Mouse (Mus musculus) embryonic facial prominence, embryonic 12.5 days (tissue): ENCODE data around the gene Taf3. TPM values are rescaled to one million over a fixed set of nuclear protein-coding genes. Genes with fewer than 3 reads are reported as not detected.

Experiments
- ATAC-seq: fragments of 200-750 bp; cut with Nextera tagmentation; 2 replicates; pipeline ENCODE4 v1.8.0; 2017; ENCODE audit not compliant: insufficient number of reproducible peaks, insufficient read depth, low FRiP score, low TSS enrichment
- H3K27ac ChIP-seq: fragments of 300-500 bp; sonication (generic); 2 replicates; pipeline ENCODE4 v1.5.1; 2016; ENCODE audit warnings: mild to moderate bottlenecking
- H3K27me3 ChIP-seq: fragments of 300-500 bp; sonication (generic); 2 replicates; pipeline ENCODE4 v1.6.1; 2016; ENCODE audit warnings: mild to moderate bottlenecking, moderate library complexity
- H3K36me3 ChIP-seq: fragments of 300-500 bp; sonication (generic); 2 replicates; pipeline ENCODE4 v1.6.1; 2016; ENCODE audit warnings: mild to moderate bottlenecking
- H3K4me1 ChIP-seq: fragments of 300-500 bp; sonication (generic); 2 replicates; pipeline ENCODE4 v1.6.1; 2016
- H3K4me2 ChIP-seq: fragments of 300-500 bp; sonication (generic); replicated peaks from 2 replicates; pipeline ENCODE4 v1.6.1; 2016; ENCODE audit warnings: mild to moderate bottlenecking, moderate library complexity
- H3K4me3 ChIP-seq: fragments of 300-500 bp; sonication (generic); 2 replicates; pipeline ENCODE4 v1.5.1; 2016; ENCODE audit warnings: mild to moderate bottlenecking
- H3K9ac ChIP-seq: fragments of 300-500 bp; sonication (generic); 2 replicates; pipeline ENCODE4 v1.6.1; 2016; ENCODE audit warnings: mild to moderate bottlenecking, moderate library complexity
- H3K9me3 ChIP-seq: fragments of 300-500 bp; sonication (generic); 2 replicates; pipeline ENCODE4 v1.6.1; 2016; ENCODE audit warnings: mild to moderate bottlenecking, moderate library complexity
- WGBS: fragments of 180-500 bp; shearing (Covaris S2); methylation state at CpG from one replicate; pipeline ENCODE4 v1.1.7; 2016; 5-methylcytosine and 5-hydroxymethylcytosine counted together
- polyA plus RNA-seq: library from polyadenylated mRNA; unstranded; fragments of >200 nt; fragmentation: Nextera tagmentation; extraction: Ambion mirVana; gene quantifications from 2 replicates; pipeline ENCODE4 v1.2.1, GENCODE M21; 2016

Gene Taf3
- polyA plus RNA-seq, 1 experiment from 2014 or later, result 16.0 TPM

DNA sequence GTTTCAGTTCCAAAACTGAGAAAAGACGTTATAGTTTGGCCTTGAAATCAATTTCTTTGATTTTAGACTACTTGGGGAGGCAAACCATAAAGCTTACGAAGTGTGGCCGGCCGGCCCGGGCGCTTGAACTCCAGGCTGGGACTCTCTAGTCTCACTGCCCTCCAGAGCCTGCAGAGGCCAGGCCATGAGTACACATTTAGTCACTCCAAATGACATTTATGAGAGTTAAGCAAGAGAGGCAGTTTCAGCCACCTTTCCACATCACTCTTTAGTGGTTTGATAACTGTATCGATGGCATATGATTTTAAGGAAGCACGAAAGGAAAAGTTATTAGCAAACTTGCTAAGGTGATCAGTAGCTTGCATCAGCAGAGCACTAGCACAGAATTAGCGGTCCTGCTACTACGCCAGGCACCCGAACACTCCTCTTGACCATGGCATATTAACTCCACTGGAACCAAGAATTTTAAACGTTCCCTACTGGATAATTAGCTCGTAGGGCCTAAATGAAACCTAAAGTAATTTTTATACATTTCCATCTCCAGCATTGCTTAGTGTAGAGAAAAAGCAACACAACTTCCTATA is 38.6 kb downstream of the Taf3 start:
- WGBS, result 75% methylated on average over 13 of the region's 13 CpGs
- Histone ChIP-seq H3K9ac (no peak overlapping the region), H3K9me3 (no peaks in the 10 kb centered on the region), H3K4me3 (no peak overlapping the region), H3K27me3 (no peaks in the 10 kb centered on the region), H3K27ac (no peak overlapping the region), H3K4me2 (no peak overlapping the region), H3K36me3 (no peaks in the 10 kb centered on the region), H3K4me1 (no peaks in the 10 kb centered on the region)
- no peak for ATAC-seq

DNA sequence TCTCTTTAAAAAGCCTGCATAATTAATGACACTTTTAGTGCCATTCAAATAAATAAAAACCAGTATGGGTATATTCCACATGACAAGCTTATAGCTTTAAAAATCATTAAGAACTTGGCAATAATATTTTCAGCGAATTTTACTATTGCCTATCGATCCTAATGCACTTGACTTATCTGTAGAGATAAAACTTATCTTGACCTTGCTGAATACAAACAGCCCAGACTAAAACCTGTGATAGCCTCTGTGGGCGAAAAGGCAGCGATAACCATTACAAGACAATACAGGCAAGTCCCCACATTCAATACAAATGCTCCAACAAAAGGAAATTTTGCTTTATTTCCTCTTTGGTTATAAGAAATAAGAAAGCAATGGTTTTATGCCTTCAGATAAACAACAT is 39.8 kb downstream of the Taf3 start:
- H3K9me3 ChIP-seq, result no peaks in the 10 kb centered on the region
- no peak overlapping the region for H3K9ac ChIP-seq
- no peak for ATAC-seq
- peaks cover 2% of the 10 kb centered on the region; the same call in 1 of the 2 replicates for H3K4me1 ChIP-seq
- H3K27ac ChIP-seq, result no peak overlapping the region
- H3K27me3 ChIP-seq, result no peaks in the 10 kb centered on the region
- H3K4me3 ChIP-seq, result no peak overlapping the region
- WGBS, result 86% methylated on average over 4 of the region's 4 CpGs
- H3K4me2 ChIP-seq, result no peak overlapping the region
- H3K36me3 ChIP-seq, result no peaks in the 10 kb centered on the region

DNA sequence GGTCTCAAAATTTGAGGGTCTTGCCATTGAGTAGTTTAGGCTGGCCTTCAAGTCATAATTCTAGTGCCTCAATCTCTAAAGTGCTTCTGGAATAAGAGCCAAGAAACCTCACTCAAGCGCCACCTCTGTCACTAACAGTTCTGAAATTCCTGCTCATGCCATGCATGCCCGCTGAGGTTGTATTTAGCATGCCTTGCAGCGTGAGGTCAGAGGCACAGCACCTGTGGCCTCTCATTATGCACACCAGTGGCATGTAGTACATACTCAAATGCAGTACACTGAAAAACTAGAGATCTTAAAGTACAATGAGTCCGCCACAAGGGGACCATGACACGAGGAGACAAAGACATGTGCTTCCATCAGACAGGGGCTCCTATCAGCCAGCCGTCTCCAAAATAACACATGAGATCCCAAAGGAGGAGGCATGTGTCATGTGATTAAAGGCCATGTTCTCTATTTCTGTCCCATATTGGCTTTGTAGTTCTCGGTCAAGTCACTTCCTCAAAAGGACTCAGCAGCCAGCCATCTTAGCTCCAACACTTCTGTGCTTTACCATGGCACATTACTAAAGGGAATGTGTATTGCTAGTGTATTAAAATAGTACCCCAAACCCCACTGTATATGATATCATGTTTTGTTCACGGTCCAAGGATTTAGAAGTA is 43.3 kb downstream of the Taf3 start:
- H3K4me2 ChIP-seq, result no peak overlapping the region
- 84% methylated on average over 8 of the region's 8 CpGs for WGBS
- peaks cover 6% of the 10 kb centered on the region; the same call in 1 of the 2 replicates for H3K4me1 ChIP-seq
- no peak overlapping the region for H3K9ac ChIP-seq
- no peaks in the 10 kb centered on the region for H3K36me3 ChIP-seq
- no peak overlapping the region for H3K4me3 ChIP-seq
- no peaks in the 10 kb centered on the region for H3K9me3 ChIP-seq
- ATAC-seq, result no peak
- no peaks in the 10 kb centered on the region for H3K27me3 ChIP-seq
- H3K27ac ChIP-seq, result no peak overlapping the region

DNA sequence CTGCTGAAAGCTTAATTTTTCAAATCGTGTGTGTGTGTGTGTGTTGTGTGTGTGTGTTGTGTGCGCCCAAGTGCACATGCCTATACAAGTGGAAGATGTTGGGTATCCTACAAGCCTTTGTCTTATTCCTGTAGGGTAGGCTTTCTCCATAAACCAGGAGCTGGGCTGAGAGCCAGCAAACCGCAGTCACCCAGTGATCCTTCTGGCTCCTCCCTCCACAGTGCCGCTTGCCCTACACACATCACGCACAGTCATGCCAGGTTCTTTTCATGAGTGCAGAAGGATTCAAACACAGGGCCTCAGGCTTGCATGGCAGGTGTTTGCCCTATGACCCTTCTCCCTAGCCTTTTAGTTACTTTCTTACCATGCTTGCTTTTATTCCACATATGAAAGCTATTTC is 45.0 kb downstream of the Taf3 start:
- 87% methylated on average over 5 of the region's 5 CpGs for WGBS
- Histone ChIP-seq H3K27me3 (no peaks in the 10 kb centered on the region), H3K4me3 (no peak overlapping the region), H3K27ac (no peak overlapping the region), H3K9me3 (no peaks in the 10 kb centered on the region), H3K4me2 (no peak overlapping the region), H3K4me1 (peaks cover 6% of the 10 kb centered on the region; the same call in 1 of the 2 replicates), H3K9ac (no peak overlapping the region), H3K36me3 (no peaks in the 10 kb centered on the region)
- ATAC-seq, result no peak

DNA sequence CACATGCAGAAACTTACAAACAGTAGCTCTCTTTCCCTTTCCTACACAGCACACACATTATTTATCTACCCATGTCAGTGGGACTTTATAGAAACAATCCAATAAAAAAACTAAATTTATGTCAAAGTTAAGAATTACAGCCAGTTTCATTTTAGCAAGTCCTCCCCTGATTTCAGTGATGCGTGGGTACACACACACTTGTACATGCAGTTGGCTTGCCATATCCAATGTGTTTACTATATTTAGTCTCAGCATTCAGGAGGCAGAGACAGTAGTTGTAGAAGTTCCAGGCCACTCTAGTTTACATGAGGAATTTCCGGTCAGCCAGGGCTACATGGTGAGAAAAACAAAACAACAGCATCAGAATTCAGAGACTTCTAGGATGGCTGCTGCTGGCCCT is 46.8 kb downstream of the Taf3 start:
- no peak overlapping the region for H3K27ac ChIP-seq
- H3K4me1 ChIP-seq, result peaks cover 6% of the 10 kb centered on the region; the same call in 1 of the 2 replicates
- H3K4me2 ChIP-seq, result no peak overlapping the region
- WGBS, result 85% methylated on average over 2 of the region's 2 CpGs
- H3K36me3 ChIP-seq, result no peaks in the 10 kb centered on the region
- ATAC-seq, result no peak
- H3K27me3 ChIP-seq, result no peaks in the 10 kb centered on the region
- no peak overlapping the region for H3K9ac ChIP-seq
- no peak overlapping the region for H3K4me3 ChIP-seq
- no peaks in the 10 kb centered on the region for H3K9me3 ChIP-seq

DNA sequence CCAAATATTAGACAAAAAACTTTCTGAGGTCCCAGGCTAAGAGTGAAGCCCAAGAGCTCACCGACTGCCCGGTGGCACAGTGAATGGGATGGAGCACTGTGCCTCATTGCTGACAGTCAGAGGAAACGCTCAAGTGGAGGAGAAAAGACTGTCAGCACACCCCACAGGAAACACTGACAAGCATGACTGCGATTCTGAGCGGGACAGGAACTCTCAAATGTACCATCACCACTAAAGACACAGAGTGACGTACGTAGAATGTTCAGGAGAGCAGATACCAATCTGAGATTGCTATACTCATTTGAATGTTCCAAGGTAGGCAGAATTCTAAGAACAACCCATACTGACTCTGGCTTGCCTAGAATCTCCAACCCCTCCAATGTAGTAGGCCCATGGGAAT is 50.9 kb downstream of the Taf3 start:
- H3K27ac ChIP-seq, result no peak overlapping the region
- H3K4me2 ChIP-seq, result no peak overlapping the region
- no peak for ATAC-seq
- WGBS, result 83% methylated on average over 7 of the region's 7 CpGs
- H3K4me3 ChIP-seq, result no peak overlapping the region
- 0 out of 2 replicates have a peak, but pooled peaks cover 2% of the 10 kb centered on the region for H3K4me1 ChIP-seq
- H3K9me3 ChIP-seq, result no peaks in the 10 kb centered on the region
- no peaks in the 10 kb centered on the region for H3K36me3 ChIP-seq
- no peak overlapping the region for H3K9ac ChIP-seq
- no peaks in the 10 kb centered on the region for H3K27me3 ChIP-seq

DNA sequence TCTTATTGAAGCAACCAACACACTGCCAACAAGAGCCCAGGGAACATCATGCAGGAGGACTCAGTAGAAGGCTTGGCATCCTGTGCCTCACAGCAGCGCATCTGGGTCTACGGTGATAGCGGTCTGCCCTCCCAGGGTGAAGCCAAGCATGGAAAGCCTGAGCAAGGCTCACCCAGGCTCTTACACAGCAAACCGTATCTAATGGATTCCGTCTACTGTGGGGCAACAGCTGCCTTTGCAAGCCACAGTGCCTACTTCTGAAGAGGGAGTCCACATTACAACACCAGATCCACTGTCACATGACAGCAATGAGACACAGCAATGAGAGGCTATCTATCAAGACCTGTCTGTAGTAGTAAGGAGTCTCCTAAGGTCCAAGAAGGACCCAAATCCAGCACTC is 52.3 kb downstream of the Taf3 start:
- peak; percentile 28; the same call in 1 of the 2 replicates for ATAC-seq
- Histone ChIP-seq H3K36me3 (no peaks in the 10 kb centered on the region), H3K9ac (no peak overlapping the region), H3K4me1 (0 out of 2 replicates have a peak, but pooled peaks cover 2% of the 10 kb centered on the region), H3K9me3 (no peaks in the 10 kb centered on the region), H3K4me2 (no peak overlapping the region), H3K27ac (no peak overlapping the region), H3K4me3 (no peak overlapping the region), H3K27me3 (no peaks in the 10 kb centered on the region)
- WGBS, result 85% methylated on average over 5 of the region's 5 CpGs

DNA sequence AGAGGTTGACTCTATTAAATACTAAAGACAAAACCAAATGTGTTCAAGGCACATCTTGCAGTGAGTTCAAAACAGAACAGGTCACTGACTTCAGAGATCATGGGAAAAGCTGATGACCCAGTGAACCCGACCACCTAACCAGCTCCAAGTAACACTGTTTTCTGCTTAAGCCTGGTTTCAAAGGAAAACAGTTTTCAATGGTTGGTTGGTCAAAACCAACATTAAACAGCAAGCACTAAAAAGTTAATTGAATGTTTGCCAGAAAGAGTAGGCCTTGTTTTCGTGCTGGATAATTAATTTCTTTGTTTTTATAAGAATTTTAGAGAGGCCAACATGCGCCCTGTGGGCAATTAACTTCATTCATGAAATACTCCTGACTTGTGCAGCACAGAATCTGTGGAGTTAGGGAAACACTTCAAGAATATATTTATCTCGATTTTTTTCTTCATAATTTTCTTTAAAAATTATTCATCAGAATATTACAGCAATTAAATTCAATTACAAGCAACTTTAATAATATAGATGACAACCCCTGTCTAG is 57.6 kb downstream of the Taf3 start:
- 30% methylated on average over 4 of the region's 4 CpGs for WGBS
- no peak overlapping the region for H3K4me2 ChIP-seq
- peaks cover 13% of the 10 kb centered on the region; the same call in 1 of the 2 replicates for H3K4me1 ChIP-seq
- ATAC-seq, result no peak
- no peaks in the 10 kb centered on the region for H3K36me3 ChIP-seq
- no peak overlapping the region for H3K9ac ChIP-seq
- H3K4me3 ChIP-seq, result no peak overlapping the region
- H3K27ac ChIP-seq, result no peak overlapping the region
- no peaks in the 10 kb centered on the region for H3K9me3 ChIP-seq
- no peaks in the 10 kb centered on the region for H3K27me3 ChIP-seq

DNA sequence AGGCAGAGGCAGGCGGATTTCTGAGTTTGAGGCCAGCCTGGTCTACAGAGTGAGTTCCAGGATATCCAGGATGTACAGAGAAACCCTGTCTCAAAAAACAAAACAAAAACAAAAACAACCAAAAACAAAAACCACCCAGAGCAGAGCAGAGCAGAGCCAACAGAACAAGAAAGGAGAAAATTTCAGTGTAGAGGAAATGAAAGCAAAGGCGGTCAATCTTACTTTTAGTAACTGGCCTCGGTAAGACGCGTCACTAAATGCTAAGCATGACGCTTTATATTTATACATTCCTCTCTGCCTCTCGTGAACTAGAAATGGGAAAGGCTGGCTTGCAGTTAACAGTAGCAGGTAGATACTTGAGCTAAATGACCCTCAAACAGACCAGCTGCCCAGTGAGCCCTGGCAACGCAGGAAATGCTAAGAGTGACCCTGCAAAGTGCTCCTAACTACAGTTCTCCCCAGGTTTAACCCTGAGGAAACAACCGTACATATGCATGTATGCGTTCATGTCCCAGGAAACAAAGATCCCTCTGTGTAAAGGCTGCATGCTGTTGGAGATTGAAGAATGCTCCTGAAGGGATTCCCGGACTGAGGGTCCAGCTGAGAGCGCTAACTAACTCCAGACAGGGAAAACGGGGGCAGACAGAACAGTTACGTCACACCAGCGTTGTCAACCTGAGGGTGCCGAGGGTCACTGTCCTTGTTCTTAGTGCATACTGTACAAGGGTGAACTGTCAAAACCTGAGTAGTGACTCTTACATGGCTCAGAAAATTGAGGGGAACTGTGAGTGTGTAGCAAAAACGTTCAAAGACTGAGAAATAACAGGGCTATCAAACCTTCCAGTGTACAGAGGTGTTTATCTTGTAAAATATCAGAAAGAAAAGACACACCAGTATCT is 58.5 kb downstream of the Taf3 start:
- no peaks in the 10 kb centered on the region for H3K27me3 ChIP-seq
- no peak overlapping the region for H3K4me2 ChIP-seq
- H3K27ac ChIP-seq, result no peak overlapping the region
- no peaks in the 10 kb centered on the region for H3K36me3 ChIP-seq
- H3K9me3 ChIP-seq, result no peaks in the 10 kb centered on the region
- H3K4me3 ChIP-seq, result no peak overlapping the region
- peaks cover 13% of the 10 kb centered on the region; the same call in 1 of the 2 replicates for H3K4me1 ChIP-seq
- H3K9ac ChIP-seq, result no peak overlapping the region
- 39% methylated on average over 17 of the region's 17 CpGs for WGBS
- ATAC-seq, result no peak

DNA sequence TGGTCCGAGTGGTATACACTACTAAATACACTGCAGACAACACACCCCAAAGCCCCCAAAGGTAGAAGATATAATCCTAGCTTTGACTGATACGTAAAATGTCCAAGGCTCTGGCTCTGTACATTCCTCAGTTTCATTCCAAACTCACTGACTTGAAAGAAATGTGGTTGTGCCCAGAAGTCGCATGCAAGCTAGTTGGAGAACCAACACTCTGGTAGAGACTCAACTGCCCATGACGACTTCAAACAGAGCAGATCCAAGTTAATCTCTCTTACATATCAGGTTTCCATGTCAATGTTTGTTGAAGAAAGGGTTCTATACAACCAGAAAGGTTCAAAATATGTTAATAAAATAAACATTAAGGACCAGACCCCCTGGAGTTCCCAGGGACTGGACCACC is 60.1 kb downstream of the Taf3 start:
- 70% methylated on average over 4 of the region's 4 CpGs for WGBS

DNA sequence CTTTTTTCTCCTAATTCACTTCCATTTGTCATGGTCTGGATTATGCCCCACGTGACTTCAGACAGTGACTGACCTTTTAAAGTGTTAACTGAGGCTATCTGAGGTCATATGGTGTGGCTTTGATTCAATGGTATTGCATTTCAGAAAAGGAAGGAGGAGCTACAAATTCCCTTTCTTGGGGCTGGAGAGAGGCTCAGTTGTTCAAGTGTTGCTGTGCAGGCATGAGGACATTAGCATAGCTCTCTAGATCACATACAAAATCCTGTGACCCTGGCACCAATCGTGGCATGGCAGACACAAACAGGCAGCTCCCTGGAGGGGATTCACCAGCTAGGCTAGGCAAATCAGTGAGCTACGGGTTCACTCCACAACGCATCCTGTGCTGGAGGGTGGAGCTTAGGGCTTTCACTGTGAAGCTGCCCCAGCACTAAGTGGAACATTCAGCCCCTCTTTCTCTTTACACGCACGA is 62.4 kb downstream of the Taf3 start:
- WGBS, result 4% methylated on average over 6 of the region's 6 CpGs
- H3K9me3 ChIP-seq, result no peaks in the 10 kb centered on the region
- H3K27ac ChIP-seq, result no peak overlapping the region
- H3K27me3 ChIP-seq, result no peaks in the 10 kb centered on the region
- no peak overlapping the region for H3K4me2 ChIP-seq
- no peaks in the 10 kb centered on the region for H3K36me3 ChIP-seq
- no peak overlapping the region for H3K9ac ChIP-seq
- no peak for ATAC-seq
- H3K4me3 ChIP-seq, result no peak overlapping the region
- peaks cover 18% of the 10 kb centered on the region for H3K4me1 ChIP-seq

More for the DNA sequence above, 60.1 kb downstream of the Taf3 start:
- H3K27ac ChIP-seq, result no peak overlapping the region
- H3K9me3 ChIP-seq, result no peaks in the 10 kb centered on the region
- peaks cover 13% of the 10 kb centered on the region; the same call in 1 of the 2 replicates for H3K4me1 ChIP-seq
- H3K36me3 ChIP-seq, result no peaks in the 10 kb centered on the region
- H3K9ac ChIP-seq, result no peak overlapping the region
- no peak overlapping the region for H3K4me3 ChIP-seq
- no peak for ATAC-seq
- H3K27me3 ChIP-seq, result no peaks in the 10 kb centered on the region
- H3K4me2 ChIP-seq, result no peak overlapping the region
